ENCODE assay signal across 34 mouse cellular contexts in genomic region chr5:111862331-111862730, GRCm38 (mm10).
"Had no signal": no experiment of that assay in that cellular context is flagged by ENCODE, and none has a peak within 500 bp of the region (broad histone marks: within the 10 kb centered on the region; RNA-seq: fewer than 3 reads in every experiment).

No protein-coding gene starts in this region.

- H3K4me2 ChIP-seq: heart, embryonic 11.5 days; heart, embryonic 12.5 days; heart, embryonic 13.5 days; heart, embryonic 15.5 days; hindbrain, embryonic 12.5 days; hindbrain, embryonic 13.5 days; hindbrain, embryonic 14.5 days; hindbrain, embryonic 15.5 days; intestine, embryonic 15.5 days; kidney, embryonic 15.5 days had no signal

- H3K36me3 ChIP-seq: heart, embryonic 12.5 days; heart, embryonic 13.5 days; heart, embryonic 15.5 days; hindbrain, embryonic 10.5 days; hindbrain, embryonic 12.5 days; hindbrain, embryonic 13.5 days; hindbrain, embryonic 15.5 days; intestine, embryonic 15.5 days; kidney, embryonic 15.5 days had no signal

- H3K27me3 ChIP-seq: heart, embryonic 15.5 days; hindbrain, embryonic 13.5 days; hindbrain, embryonic 15.5 days; intestine, embryonic 15.5 days had no signal

- H3K27ac ChIP-seq: heart, embryonic 13.5 days; heart, embryonic 15.5 days; hindbrain, embryonic 10.5 days; hindbrain, embryonic 12.5 days; hindbrain, embryonic 13.5 days; hindbrain, embryonic 14.5 days; hindbrain, embryonic 15.5 days; hindbrain, postnatal 0 days; intestine, embryonic 15.5 days; kidney, embryonic 15.5 days; kidney, postnatal 0 days; layer of hippocampus, adult 2 months; left cerebral cortex, adult 2 months had no signal

- H3K4me3 ChIP-seq: heart, embryonic 12.5 days; heart, embryonic 13.5 days; heart, embryonic 15.5 days; hindbrain, embryonic 10.5 days; hindbrain, embryonic 12.5 days; hindbrain, embryonic 13.5 days; hindbrain, embryonic 15.5 days; intestine, embryonic 15.5 days; kidney, embryonic 15.5 days; layer of hippocampus, adult 2 months; left cerebral cortex, adult 2 months had no signal

- DNase-seq: heart, postnatal 14 days; heart, postnatal 36 days; heart, postnatal 4 days; kidney, adult 11 months; kidney, adult 18-20 months; kidney, adult 2 months; kidney, adult 8-10 months; kidney, adult 9 months; kidney, postnatal 10 days; kidney, postnatal 14 days; kidney, postnatal 25 days; kidney, postnatal 36 days; kidney, postnatal 4 days; layer of hippocampus, adult 9-11 months; layer of hippocampus, postnatal 36 days had no signal

- H3K9ac ChIP-seq: heart, embryonic 12.5 days; heart, embryonic 13.5 days; heart, embryonic 15.5 days; hindbrain, embryonic 12.5 days; hindbrain, embryonic 13.5 days; hindbrain, embryonic 14.5 days; hindbrain, embryonic 15.5 days; intestine, embryonic 15.5 days; kidney, embryonic 15.5 days had no signal

- ATAC-seq: hindbrain, embryonic 16.5 days; hindbrain, postnatal 0 days; inflammation-experienced regulatory T-cells, adult 6 months; intestine, embryonic 15.5 days; intestine, embryonic 16.5 days; intestine, postnatal 0 days had no signal

- H3K9me3 ChIP-seq: heart, embryonic 13.5 days; heart, embryonic 15.5 days; hindbrain, embryonic 12.5 days; hindbrain, embryonic 13.5 days; hindbrain, embryonic 15.5 days; intestine, embryonic 15.5 days; kidney, embryonic 15.5 days had no signal
